Mouse (Mus musculus): ENCODE results near the gene Ip6k1. TPM values are rescaled to one million over a fixed set of nuclear protein-coding genes. Genes with fewer than 3 reads are reported as not detected.
A peak's percentile ranks its signal among the peaks of the same experiment; 100 is the strongest.

The Ip6k1 gene
- total RNA-seq (2015; ENCODE audit: low replicate concordance) (146 and 206 TPM in 2 replicates), total RNA-seq (2017; ENCODE audit: low replicate concordance) (245 and 289 TPM in 2 replicates)

DNA sequence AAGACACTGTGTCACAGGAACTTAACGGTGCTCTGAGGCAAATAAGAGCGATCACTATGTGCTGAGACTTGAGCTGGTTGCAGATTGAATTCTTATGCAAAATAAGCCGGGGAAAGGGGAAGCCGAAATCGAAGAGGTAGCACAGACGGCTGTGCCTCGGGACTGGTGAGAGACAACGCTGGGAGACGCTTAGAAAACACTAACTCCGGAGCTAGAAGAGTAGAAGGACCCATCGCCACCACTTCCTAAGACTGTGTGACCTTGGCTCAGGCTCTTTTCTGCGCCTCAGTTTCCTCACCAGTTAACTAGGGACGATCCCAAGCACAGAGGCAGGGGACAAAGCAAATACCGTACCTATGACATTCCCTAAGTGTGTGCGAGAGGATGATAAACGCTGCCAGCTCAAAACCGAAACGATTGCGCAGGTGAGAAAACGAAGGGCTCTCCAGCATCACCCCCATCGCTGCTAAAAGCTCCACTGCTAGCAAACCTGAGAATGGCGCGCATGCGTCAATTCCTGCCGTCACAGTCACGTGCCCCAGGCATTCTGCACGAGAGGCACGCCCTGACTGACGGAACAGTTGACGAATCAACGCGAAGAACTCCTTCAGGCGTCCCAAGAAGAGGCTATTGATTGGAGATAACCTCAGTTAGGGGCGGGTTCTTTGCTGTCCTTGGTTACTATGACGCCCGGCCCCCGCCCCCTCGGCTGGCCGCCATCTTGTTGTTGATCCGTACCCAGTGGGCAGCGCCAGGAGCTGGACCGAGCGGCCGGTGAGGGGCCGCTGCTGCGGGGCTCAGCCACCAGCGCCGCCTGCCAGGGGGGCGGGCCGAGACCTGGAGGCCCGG is at the start of gene Ip6k1:
TSS of gene Ip6k1 (plus strand) at position 580 of the 849 bp plus-strand sequence.
- ATAC-seq (replicated peaks; ENCODE audit: low FRiP score, poor library complexity, severe bottlenecking): peak; percentile 94

DNA sequence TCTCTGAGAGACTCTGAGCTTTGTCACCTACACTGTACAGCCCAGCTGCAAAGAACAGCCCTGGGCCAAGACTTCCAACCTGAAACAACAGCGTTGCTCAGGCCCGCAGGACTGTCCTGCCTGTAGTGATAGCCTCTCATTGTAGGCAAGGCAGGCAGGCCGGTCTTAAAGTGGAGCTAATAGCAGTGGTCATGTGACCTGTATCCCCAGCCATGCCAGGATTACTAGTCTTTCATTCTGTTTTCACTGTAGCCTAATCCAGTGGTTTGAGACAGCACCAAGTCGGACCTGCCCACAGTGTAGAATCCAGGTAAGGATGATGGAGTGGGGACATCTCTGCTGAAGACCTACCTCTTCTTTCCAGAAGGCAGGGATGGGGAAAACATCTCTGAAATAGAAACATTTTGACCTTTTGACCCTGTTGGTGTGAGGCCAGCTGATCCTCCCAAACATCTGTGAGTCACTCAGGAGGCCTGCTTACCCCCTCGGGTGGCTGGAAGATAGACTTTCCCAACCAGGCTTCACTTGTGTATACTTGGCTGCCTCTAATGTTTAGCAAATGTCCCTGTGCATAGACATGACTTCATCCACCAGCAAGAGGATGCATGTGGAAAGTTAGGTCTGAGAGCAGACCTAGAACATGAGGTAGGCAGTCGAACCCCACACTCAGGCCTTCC is 46.5 kb upstream of the Ip6k1 start:
- no peak for ATAC-seq (replicated peaks; ENCODE audit: low FRiP score, poor library complexity, severe bottlenecking)

DNA sequence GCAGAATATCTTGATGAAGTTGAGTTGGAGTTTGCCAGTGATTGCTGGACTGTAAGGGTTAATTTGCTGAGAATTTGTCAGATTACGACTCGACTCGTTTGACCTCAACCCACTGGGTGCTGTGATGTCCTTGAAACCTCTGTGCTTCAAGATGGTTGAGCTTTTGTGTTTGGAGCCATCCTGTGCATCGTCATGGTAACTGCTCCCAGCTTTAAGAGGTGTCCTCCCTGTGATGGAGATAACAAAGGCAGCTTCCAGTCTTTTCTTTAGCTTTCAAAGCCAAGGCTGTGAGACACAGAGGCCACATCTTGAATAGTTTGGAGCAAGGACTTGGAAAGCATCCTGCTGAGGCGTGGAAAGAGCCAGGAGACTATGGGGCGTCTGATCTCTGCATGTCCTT is 45.2 kb upstream of the Ip6k1 start:
- no peak for ATAC-seq (replicated peaks; ENCODE audit: low FRiP score, poor library complexity, severe bottlenecking)

DNA sequence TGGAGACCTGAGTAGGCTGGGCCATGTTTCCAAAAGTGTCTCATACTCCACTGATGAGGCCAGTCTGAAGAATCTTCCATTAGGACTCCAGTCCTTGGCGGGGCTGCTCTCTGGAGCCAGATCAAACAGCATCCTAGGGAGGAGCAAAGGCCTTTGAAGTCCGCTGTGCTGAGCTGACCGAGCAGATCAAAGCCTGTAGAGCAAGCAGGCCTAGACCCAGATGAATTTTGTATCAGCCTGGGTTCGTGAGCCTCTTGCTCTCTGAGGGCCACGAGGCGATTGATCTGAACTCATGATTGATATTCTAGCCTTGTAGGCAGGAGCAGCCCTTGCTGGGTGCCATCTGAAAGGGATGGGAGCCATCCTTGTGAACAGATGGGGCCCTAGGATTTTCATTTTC is 42.4 kb upstream of the Ip6k1 start:
- ATAC-seq (replicated peaks; ENCODE audit: low FRiP score, poor library complexity, severe bottlenecking): no peak

DNA sequence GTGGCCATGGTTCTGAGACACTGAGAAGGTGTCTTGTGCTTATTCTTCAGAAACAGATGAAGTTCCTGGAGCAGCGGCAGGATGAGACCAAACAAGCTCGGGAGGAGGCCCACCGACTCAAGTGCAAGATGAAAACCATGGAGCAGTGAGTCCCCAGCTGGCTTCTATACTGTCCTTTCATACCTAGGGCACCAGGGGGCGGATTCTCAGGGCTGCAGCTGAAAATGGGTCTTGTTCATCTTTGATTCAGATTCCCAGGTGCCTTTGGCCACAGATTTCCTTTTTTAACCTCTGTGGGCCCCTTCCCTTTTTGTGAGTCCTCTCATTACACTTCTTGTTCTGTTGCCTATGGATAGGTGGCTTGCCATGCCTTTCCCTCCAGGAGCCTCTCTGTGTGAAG is 41.4 kb upstream of the Ip6k1 start:
- ATAC-seq (replicated peaks; ENCODE audit: low FRiP score, poor library complexity, severe bottlenecking): no peak

DNA sequence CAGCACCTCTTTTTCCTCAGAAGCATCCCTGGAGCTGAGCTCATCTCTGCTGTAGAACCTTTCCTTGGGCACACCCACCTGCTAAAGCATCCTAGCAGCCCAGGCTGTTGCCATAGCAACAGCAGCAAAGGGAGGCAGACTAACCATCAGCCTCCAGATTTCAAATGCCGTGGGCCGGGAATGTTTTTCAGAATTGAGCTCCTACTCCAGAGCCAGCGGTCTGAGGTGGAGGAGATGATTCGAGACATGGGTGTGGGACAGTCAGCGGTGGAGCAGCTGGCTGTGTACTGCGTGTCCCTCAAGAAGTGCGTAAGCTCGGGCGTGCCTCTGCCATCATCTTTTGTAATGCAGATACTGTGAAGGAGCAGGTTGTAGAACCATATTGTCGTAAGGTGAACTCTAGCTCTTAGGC is 40.9 kb upstream of the Ip6k1 start:
- no peak for ATAC-seq (replicated peaks; ENCODE audit: low FRiP score, poor library complexity, severe bottlenecking)

DNA sequence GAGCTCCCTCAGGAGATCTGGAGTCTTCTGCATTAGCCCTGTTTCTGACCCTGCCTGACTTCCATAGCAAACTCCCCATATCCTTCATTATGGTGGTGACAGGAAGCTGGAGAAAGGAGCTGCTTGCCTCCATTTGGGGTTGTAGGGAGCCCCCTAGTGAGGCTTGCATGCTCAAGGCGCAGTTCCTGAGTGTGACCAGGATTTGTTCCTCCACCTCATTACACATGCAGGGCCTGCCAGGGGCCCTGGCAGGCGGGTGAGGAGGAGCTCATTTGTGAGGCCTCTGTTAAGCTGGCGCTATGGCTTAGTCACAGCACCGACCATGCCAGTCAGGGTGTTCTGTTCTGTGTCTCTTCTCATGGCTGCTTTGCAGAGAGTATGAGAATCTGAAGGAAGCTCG is 40.4 kb upstream of the Ip6k1 start:
- ATAC-seq (replicated peaks; ENCODE audit: low FRiP score, poor library complexity, severe bottlenecking): no peak

DNA sequence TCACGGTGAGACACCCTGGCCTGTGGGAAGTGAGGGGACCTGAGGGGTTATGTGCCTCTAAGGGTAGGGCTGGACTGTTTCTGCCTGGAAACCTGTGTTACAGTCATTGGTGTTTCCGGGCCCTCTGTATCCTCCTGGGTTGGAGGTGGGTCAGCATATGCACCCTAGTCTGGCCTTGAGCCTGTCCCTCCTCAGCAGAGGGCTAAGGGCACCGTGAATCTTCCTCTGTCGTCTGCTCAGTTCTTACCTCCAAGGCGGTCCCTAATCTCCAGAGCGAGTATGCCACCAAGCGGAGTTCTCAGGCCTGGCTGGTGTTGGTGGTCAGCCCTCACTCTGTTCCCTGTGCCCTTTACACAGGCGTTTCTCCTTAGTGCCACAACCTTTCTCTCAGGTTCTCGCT is 39.4 kb upstream of the Ip6k1 start:
- no peak for ATAC-seq (replicated peaks; ENCODE audit: low FRiP score, poor library complexity, severe bottlenecking)

DNA sequence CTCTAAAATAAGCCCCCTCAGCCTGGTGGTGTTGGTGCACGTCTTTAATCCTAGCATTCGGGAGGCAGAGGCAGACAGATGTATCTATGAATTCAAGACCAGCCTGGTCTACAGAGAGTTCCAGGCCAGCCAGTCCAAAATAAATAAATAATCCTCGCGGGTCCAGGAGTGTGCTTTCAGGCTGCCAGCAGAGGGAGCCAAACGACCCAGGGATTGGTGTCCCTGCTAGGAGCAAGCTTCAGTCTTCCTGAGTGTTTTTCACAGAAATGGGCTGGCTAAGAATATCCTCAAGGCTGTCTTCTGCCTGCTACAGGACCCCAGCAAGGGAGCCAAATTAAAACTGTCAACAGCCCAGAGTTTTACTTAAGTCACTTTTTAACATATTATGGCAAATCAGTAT is 38.6 kb upstream of the Ip6k1 start:
- ATAC-seq (replicated peaks; ENCODE audit: low FRiP score, poor library complexity, severe bottlenecking): peak; percentile 76

DNA sequence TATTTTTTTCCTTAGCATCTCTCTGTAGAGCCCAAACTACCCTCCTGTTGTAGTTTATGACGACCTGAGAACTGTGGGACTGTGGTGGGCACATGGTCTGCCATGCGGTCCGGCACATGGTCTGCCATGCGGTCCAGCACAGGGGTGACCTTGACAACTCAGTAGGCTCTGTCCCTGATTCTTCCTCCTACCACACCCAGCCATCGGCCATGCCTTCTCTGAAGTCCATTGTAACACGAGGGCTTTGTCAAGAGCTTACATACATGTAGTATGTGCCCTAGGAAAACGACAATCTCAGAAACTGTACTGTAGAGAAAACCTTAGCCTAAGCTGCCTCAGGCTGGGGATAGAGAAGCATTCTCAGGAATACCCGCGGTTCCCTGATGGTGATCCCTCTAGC is 37.6 kb upstream of the Ip6k1 start:
- ATAC-seq (replicated peaks; ENCODE audit: low FRiP score, poor library complexity, severe bottlenecking): no peak

DNA sequence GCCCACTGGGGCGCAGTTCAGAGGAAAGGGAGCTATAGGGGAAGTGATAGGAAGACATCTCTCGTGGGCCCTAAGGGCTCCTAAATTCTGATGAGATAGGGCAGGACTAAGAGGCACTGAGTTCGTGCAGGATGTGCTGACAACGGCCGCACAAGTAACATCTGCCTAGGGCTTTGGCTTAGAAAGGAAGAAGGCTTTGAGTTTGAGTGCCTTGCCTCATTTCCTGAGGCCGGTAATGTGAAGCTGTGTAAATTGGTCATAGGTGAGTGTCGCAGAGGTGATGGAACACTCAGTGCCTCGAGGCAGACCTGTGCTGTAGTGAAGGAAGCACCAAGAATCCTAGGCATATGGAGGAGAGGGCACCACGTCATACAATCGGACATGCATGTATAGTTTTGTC is 35.6 kb upstream of the Ip6k1 start:
- no peak for ATAC-seq (replicated peaks; ENCODE audit: low FRiP score, poor library complexity, severe bottlenecking)

DNA sequence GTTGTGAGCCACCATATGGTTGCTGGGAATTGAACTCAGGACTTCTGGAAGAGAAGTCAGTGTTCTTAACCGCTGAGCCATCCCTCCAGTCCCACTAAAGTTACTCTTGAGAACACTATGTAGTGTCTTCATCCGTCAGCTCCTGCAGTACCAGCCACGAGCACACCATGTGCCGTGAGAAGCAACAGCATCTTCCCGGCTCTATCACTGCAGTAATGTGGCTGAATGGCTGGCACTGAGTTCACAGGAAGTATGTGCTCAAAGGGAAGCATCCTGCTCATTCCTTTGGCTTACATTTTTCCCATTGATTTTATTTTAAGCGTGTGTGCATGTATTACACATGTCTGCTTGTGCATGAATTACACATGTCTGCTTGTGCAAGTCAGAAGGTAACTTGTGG is 34.9 kb upstream of the Ip6k1 start:
- ATAC-seq (replicated peaks; ENCODE audit: low FRiP score, poor library complexity, severe bottlenecking): no peak

DNA sequence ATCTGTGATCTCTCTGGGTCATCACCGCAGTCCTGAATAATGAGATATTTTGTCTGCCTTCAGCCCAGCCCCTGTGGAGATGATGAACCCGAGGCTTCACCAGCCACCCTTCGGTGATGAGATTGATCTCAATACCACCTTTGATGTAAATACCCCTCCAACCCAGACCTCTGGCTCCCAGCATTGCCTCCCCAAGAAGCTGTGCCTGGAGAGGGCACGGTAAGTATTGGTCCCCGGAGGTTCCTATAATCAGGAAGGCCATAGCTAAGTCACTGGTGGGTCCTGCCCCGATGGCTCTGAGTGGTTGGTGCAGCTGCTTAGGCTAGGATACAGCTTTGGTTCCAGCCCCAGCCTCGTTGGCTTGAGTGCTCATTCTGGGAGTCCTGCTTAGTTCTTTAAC is 33.8 kb upstream of the Ip6k1 start:
- ATAC-seq (replicated peaks; ENCODE audit: low FRiP score, poor library complexity, severe bottlenecking): no peak

DNA sequence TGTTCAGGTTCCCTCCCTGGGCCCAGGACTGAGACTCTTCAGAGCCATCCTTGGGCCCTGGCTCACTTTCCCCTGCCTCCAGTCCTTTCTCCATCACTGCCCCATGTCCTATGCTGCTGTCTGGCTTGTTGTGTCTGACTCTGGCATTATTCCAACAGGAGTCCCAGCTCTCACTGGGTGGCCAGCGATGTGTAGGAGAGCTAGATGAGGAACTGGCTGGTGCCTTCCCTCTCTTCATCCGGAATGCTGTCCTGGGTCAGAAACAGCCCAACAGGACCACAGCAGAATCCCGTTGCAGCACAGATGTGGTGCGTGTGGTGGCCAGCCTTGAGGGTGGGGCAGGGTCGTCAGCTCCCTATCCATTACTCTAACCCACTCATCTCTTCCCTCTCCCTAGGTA is 32.0 kb upstream of the Ip6k1 start:
- no peak for ATAC-seq (replicated peaks; ENCODE audit: low FRiP score, poor library complexity, severe bottlenecking)

DNA sequence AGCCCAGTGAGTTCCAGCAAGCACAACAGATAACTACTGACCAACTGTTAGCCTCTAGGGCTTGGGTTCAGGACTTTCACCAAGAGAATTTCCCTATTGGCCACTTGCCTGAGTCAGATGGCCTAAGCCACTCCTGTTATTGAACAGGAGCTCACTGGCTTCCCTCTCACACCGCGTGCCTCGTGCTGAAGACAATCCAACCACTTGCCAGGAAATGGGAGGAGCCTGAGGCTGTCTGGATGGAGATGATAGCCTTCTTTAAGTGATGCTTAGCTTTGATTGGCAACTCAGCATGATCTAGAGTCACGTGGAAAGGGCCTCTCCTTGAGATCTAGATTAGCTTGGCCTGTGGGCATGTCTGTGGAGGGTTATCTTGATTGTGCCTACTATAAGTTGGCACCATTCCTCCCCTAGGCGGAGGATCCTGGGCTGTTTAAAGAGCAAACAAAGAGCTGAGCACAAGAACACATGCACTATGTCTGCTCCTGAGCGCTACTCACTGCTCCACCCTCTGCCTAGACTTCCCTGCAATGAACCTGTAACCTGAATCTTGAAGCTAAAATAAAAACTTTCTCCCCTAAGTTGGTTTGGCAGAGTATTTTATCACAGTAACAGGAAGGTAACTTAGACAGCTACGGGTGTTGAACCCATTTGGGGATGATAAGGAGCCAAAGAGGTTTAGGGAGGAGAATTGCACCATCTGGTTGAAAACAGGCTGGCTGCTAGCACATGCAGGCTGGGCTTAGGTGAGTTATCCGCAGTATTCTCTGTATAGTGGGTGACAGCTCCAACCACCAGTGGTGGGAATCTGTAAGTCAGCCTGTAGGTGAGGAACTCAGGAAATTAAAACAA is 30.4 kb upstream of the Ip6k1 start:
- peak; percentile 64 for ATAC-seq (replicated peaks; ENCODE audit: low FRiP score, poor library complexity, severe bottlenecking)

DNA sequence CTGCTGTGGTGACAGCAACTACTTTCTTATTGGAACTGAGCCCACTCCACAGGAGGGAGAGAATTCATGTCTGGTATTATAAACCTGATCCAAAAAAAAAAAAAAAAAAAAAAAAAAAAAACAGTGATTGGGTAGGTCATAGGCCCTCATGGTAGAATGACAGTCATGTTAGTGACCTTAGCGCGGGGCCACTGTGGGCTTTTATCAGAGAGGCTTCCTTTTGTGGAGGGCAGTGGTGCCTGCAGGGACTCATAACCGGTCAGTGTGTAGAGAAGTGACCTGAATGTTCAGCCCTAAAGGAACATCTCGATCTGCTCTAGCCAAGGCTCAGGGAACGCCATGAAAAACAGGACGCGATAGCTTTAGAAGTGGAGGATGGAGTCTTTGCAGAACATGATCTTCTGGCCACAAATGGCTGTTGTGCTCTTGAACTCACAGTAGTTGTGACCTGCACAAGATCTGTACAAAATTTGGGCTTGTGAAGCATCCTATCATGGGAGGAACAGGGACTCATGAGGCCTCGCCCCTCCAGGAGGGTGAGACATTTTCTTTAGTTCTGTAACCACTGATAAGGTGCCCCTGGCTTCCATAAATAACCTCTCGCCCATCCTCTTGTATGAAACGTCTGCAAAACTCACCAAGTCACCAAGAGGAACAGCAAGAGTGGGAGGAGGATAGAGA is 27.7 kb upstream of the Ip6k1 start:
- ATAC-seq (replicated peaks; ENCODE audit: low FRiP score, poor library complexity, severe bottlenecking): peak; percentile 59

DNA sequence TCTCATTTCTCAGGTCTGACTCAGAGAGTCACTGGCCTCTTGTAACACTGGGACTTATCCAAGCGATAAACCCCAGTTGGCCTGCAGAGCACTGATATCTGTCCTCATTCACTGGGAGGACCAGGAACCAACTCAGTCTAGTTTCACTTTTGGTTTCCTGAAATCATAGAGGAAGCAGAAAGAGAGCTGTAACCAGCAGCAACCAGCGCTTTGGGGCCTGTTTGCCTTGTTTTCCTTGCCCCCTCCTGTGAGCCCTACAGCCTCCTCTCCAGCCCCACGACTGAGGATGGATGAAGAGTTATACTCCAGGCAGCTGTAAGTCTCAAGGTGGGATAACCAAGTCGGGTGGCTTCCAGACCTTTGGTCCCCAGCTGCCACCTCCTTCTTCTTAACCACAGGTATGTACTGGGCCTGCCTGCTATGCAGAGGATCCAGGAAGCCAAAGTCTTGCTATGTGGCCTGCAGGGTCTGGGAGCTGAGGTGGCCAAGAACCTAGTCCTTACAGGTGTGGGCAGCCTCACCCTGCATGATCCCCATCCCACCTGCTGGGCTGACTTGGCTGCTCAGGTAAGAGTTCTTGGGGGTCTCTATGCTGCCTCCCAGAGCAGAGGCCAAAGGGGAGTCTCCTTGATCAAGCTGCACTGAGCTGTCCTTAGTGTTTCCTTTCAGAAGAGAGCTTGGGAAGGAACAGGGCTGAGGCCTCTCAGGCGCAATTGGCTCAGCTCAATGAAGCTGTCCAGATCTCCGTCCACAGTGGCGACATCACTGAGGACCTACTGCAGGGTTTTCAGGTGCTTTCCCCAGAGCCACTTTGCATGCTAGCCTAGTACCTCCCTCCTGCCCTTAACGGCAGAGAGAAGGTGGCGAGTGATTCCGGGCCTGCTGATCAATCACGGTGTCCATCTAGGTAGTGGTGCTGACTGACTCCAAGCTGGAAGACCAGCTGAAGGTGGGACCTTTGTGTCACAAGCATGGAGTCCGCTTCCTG is 26.6 kb upstream of the Ip6k1 start, which contains the start of gene Uba7:
TSS of gene Uba7 (plus strand) at position 107 of the 988 bp plus-strand sequence.
- peak; percentile 63 for ATAC-seq (replicated peaks; ENCODE audit: low FRiP score, poor library complexity, severe bottlenecking)

DNA sequence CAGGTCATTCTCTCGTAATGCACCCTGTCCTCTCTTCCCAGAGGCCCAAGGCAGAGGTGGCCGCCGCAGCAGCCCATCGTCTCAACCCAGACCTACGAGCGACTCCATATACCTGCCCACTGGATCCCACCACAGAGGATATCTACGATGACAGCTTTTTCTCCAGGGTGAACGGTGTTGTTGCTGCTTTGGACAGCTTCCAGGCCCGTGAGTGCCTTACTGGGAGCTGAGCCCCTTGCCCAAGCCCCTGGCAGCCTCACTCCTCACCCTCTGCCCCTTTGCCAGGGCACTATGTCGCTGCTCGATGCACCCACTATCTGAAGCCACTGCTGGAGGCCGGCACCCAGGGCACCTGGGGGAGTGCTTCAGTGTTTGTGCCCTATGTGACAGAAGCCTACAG is 23.5 kb upstream of the Ip6k1 start:
- ATAC-seq (replicated peaks; ENCODE audit: low FRiP score, poor library complexity, severe bottlenecking): no peak
